Mouse (Mus musculus) left cerebral cortex, postnatal 10 days (tissue): ENCODE measurements around the gene Nr1h5. TPM values are rescaled to one million over a fixed set of nuclear protein-coding genes. Genes with fewer than 3 reads are reported as not detected.

Source experiments
- DNase-seq, 2 experiments: peaks; one replicate each; pipeline ENCODE4 v3.0.0; 2021 to 2022; ENCODE audit warnings: low spot score in 2 of 2, mixed read lengths in 1 of 2; ENCODE audit errors: extremely low spot score in 1 of 2
- intact Hi-C: fragments of 180-260 bp; cut with DNase I; formaldehyde crosslinking; loops from one replicate; pipeline ENCODE4 v1.15.1; 2025
- total RNA-seq, 2 experiments: library from RNA; stranded (reverse); gene quantifications; 2 replicates each; pipeline ENCODE4 v1.2.3; 2021

The Nr1h5 gene
- total RNA-seq = not detected

GRCm38 (mm10) chr3:102964033-102964432 lies at the start of gene Nr1h5:
Gene Nr1h5, minus strand, starts transcription at chr3:102964133.
- intact Hi-C loops = no loop called here

GRCm38 (mm10) chr3:103001595-103001994 lies 37.7 kb upstream of the Nr1h5 start:
- no peak for DNase-seq
- intact Hi-C loops = no loop called here

More at GRCm38 (mm10) chr3:102964033-102964432, at the start of gene Nr1h5:
- no peak for DNase-seq

DNA sequence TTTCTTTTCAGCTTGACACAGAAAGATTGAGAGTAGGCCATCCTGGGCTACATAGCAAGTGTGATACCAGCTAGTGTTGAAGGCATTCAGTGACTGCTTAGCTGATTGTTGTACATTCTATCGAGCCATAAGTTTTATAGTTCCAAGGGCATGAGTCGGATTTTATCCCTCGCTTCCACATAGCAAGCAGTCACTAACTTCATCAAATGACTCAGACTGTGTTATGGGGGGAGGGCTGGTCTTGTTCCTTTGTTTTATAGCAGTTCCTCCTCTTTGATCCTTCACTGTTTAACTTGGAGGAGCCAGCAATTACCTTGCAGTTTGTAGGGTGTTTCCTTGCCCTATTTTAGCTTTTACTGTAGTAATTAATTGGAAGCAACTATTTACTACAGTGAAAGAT lies 33.7 kb upstream of the Nr1h5 start:
- intact Hi-C loops = loop anchor here (10.0 kb wide), 1 partner anchor 263 kb away; the partner anchor contains the start of gene Tspan2
- no peak for DNase-seq

DNA sequence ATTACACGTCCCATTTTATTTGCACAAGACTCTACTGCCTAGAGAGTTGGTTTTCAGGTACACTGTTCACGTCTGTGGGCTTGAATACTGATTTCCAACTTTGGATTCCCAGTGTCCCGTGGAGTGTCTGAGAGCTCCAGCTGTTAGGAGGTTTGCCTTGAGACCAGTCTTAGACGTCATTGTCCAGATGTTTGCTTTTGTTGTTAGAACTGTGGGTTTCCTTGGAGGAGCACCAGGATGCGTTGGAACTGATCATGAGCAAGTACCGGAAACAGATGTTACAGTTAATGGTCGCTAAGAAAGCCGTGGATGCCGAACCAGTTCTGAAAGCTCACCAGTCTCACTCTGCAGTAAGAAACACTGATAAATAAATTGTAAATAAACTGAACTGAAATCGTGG lies 33.1 kb upstream of the Nr1h5 start:
- intact Hi-C loops = loop anchor here (10.0 kb wide), 1 partner anchor 262 kb away; the partner anchor contains the start of gene Tspan2
- no peak for DNase-seq

- intact Hi-C loops = loop anchor here (10.0 kb wide), 1 partner anchor 261 kb away; the partner anchor contains the start of gene Tspan2
- peak; percentile 86 to 96 for DNase-seq
These were observed 31.8 kb upstream of the Nr1h5 start, which contains the start of gene Sike1 for GRCm38 (mm10) chr3:102995605-102996321. Gene Sike1, plus strand, starts transcription at chr3:102995708.

DNA sequence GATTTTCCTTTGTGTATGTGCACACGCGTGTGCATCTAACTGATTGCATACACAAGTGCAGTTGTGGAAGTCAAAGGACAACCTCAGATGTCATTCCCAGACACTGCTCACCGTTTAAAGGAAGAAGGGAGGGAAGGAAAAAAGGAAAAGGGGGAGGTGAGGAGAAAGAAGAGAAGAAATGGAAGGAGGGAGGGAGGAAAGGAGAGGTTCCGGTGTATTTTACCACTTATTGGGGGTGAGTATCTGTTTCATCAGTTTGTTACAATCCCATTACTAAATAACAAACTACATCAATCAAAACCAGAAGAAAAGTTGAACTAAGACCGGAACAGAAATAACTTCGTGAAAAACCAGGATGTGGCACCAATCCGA lies 31.3 kb upstream of the Nr1h5 start:
- DNase-seq = no peak
- intact Hi-C loops = loop anchor here (10.0 kb wide), 1 partner anchor 260 kb away; the partner anchor contains the start of gene Tspan2

DNA sequence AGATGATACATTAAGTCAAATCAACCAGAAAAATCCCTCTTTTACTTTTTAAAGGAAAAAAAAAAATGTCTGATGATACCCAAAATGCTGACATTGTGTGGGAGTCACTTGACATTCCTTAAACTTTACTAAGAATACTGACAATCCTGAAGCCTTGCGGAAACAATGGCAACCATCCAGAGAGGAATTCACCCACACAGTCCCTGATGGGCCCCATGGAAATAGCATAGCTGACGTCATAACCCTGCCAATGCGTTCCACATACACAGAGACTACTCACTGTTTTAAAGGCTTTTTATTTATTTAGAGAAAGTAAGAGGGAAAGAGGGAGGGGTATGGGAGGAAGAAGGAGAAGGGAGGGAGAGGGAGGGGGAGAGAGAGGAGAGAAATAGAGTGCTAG lies 29.0 kb upstream of the Nr1h5 start:
- intact Hi-C loops = loop anchor here (10.0 kb wide), 1 partner anchor 258 kb away; the partner anchor contains the start of gene Tspan2

GRCm38 (mm10) chr3:102991041-102991440 lies 27.1 kb upstream of the Nr1h5 start:
- no peak for DNase-seq
- intact Hi-C loops = loop anchor here (10.0 kb wide), 1 partner anchor 256 kb away; the partner anchor contains the start of gene Tspan2

More for the DNA sequence above, 29.0 kb upstream of the Nr1h5 start:
- DNase-seq = no peak

DNA sequence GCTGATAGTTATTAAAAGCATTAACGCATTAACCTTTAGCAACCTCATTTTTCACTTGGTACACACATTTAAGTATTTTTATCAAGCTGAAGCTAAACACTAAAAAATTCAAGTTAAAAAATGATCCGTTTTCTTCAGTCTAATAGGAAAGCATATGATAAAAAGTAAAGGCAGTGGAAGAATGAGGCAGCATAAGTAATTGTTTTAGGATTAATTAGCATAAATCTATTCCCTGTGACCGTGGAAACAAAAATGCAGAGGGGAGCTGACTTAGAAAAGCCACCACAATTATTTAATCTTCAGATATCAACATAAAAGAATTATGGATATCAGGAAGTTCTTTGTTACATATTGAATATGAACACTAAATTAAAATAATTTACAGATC lies 16.4 kb upstream of the Nr1h5 start:
- intact Hi-C loops = no loop called here
- DNase-seq = no peak

- intact Hi-C loops = no loop called here
- DNase-seq = peak in 1 of 2 experiments; percentile 38
These were observed 15.8 kb upstream of the Nr1h5 start for GRCm38 (mm10) chr3:102979550-102980348.

DNA sequence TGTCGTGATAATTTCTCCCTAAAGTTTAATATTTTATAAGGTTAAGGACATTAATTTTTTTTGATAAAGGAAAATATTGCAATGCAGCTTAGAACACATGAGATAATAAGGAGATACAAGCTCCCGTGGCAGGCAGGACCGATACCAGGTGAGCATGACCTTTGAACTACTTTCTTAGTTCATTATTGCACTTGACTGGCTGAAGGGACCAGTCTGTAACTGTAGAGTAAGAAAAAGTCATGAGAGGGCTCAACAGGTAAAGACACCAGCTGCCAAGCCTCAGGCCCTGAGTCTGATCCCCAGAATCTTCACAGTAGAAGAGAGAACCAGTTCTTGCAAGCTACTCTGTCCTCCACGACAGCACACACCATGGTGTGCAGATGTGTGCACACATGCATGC lies 13.0 kb upstream of the Nr1h5 start:
- no peak for DNase-seq
- intact Hi-C loops = no loop called here

DNA sequence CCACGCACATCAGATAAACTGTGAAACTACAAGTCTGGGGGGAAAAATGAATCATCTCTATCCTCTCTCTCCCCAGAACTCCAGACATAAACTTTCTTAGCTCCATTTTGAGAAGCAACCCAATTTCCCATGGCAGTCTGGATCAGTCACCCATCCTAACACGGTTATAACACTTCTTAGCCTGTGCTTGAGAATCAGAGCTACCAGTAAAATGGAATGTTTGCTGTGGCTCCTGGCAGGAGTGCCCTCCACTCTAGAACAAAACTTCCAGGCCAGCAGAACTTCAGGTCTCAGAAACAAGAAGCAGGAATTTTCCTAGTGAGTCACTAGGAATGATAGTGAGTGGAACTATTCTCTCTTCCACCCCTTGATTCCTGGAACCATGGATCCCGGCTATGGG lies 6.6 kb upstream of the Nr1h5 start:
- DNase-seq = no peak
- intact Hi-C loops = no loop called here

- no peak for DNase-seq
- intact Hi-C loops = no loop called here
These were observed 6.1 kb upstream of the Nr1h5 start for GRCm38 (mm10) chr3:102970067-102970466.

- intact Hi-C loops = no loop called here
These were observed 8.3 kb downstream of the Nr1h5 start for GRCm38 (mm10) chr3:102955596-102955995.

GRCm38 (mm10) chr3:102955143-102955542 lies 8.8 kb downstream of the Nr1h5 start:
- DNase-seq = no peak

More at GRCm38 (mm10) chr3:102955596-102955995, 8.3 kb downstream of the Nr1h5 start:
- no peak for DNase-seq

GRCm38 (mm10) chr3:102954476-102954875 lies 9.5 kb downstream of the Nr1h5 start:
- intact Hi-C loops = no loop called here
- no peak for DNase-seq

More at GRCm38 (mm10) chr3:102955143-102955542, 8.8 kb downstream of the Nr1h5 start:
- intact Hi-C loops = no loop called here

DNA sequence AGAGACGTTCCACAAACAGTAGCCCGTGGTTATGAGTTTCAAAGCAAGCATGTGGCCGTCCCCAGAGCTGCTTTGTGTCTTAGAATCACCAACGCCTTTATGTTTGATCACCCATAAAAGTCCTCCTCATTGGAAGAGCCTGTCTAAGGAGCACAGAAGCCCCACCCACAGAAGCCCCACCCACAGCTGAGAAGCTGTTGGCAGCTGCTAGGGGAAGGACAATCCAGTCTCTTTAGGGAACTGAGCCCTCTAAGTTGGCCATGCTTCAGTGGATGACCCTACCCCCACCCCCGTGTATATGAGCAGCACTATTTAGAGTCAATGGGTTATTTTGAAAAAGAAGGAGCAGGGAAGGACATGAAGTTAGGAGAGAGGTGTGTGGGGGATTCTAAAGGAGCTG lies 17.1 kb downstream of the Nr1h5 start:
- DNase-seq = no peak
- intact Hi-C loops = no loop called here

DNA sequence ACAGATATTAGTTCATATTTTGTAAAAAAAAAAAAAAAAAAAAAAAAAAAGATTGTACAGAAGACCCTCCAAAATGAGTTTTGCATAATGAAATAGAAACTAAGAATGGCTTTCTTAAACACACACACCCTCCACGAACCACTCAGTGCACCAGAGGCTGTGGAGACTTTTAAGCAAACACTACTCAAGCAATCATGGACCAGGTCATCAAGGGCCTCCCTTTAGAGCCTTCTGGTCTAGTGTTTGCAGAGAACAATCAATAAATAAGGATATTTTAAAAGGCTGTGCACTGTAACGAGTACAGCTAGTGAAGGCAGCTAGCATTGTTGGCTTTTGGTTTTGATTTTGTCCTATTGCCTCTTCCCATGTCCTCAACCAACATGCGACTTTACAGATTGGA lies 17.6 kb downstream of the Nr1h5 start:
- no peak for DNase-seq
- intact Hi-C loops = no loop called here

- intact Hi-C loops = no loop called here
- no peak for DNase-seq
These were observed 25.8 kb downstream of the Nr1h5 start for GRCm38 (mm10) chr3:102938100-102938499.
